Mouse (Mus musculus): Measurements from ENCODE around the gene Ifna1. TPM values are rescaled to one million over a fixed set of nuclear protein-coding genes. Genes with fewer than 3 reads are reported as not detected.
"Not testable (repeated sequence)": the region's sequence is repeated elsewhere in the genome, so short reads cannot be mapped to it uniquely, and the experiment has no call there.

The Ifna1 gene
- polyA plus RNA-seq, 1 experiment from 2014 or later = not detected

DNA sequence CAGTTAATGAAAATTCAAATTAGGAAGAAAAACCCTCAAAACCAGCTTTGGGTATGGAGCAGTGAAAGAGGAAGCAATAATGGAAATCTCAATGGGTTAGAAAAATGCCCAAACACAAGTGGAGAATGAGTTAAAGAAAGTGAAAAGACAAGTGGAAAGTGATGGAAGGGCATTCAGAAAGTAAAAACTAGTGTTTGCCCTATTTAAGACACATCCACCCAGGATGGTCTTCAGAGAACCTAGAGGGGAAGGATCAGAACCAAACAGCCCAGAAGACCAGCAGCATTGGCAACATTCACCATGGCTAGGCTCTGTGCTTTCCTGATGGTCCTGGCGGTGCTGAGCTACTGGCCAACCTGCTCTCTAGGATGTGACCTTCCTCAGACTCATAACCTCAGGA, 14.7 kb upstream of the Ifna1 start, which contains the start of gene Ifna5:
Gene Ifna5 (plus strand): TSS at position 301 of the 400 bp plus-strand sequence.
- not testable (repeated sequence) for H3K27me3 ChIP-seq (ENCODE audit: control insufficient read depth, insufficient read depth, low read length); H3K4me3 ChIP-seq (replicated peaks; ENCODE audit: low read length); H3K4me2 ChIP-seq (ENCODE audit: low read depth, low read length); H3K27ac ChIP-seq (ENCODE audit: low read length); ATAC-seq (ENCODE audit: insufficient read depth, low FRiP score); H3K36me3 ChIP-seq (ENCODE audit: control insufficient read depth, insufficient read depth, low read length); H3K4me1 ChIP-seq (ENCODE audit: control insufficient read depth, insufficient read depth, low read length); H3K9ac ChIP-seq (ENCODE audit: low read length); H3K9me3 ChIP-seq (replicated peaks; ENCODE audit: control insufficient read depth, low read length)
- WGBS = 79% methylated on average over 1 of the region's 1 CpGs

DNA sequence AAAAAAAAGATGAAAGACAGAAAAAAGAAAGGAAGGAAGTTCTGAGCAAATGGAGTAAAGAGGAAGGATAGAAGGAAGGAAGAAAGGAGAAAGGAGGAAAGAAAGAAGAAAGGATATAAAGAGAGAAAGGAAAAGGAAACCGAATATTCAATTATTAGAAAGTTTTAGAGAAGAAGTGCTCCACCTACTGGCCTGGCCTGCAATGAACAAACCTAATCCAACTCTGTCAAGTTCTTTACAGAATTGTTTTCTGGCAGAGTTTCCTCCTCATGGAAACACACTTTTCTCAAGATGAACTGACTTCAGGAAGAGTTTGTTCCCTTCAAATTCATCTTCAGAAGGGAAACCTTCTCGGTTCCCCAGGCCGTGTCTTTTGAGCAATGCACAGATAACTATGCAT, 11.1 kb upstream of the Ifna1 start:
- H3K9ac ChIP-seq (ENCODE audit: low read length) = no peak overlapping the region
- H3K36me3 ChIP-seq (ENCODE audit: control insufficient read depth, insufficient read depth, low read length) = no peaks in the 10 kb centered on the region
- no peak overlapping the region for H3K4me3 ChIP-seq (replicated peaks; ENCODE audit: low read length)
- H3K4me1 ChIP-seq (ENCODE audit: control insufficient read depth, insufficient read depth, low read length) = no peaks in the 10 kb centered on the region
- H3K4me2 ChIP-seq (ENCODE audit: low read depth, low read length) = no peak overlapping the region
- 36% methylated on average over 3 of the region's 3 CpGs for whole genome bisulfite sequencing
- no peaks in the 10 kb centered on the region for H3K9me3 ChIP-seq (replicated peaks; ENCODE audit: control insufficient read depth, low read length)
- H3K27me3 ChIP-seq (ENCODE audit: control insufficient read depth, insufficient read depth, low read length) = no peaks in the 10 kb centered on the region
- H3K27ac ChIP-seq (ENCODE audit: low read length) = no peak overlapping the region
- no peak for ATAC-seq (ENCODE audit: insufficient read depth, low FRiP score)

DNA sequence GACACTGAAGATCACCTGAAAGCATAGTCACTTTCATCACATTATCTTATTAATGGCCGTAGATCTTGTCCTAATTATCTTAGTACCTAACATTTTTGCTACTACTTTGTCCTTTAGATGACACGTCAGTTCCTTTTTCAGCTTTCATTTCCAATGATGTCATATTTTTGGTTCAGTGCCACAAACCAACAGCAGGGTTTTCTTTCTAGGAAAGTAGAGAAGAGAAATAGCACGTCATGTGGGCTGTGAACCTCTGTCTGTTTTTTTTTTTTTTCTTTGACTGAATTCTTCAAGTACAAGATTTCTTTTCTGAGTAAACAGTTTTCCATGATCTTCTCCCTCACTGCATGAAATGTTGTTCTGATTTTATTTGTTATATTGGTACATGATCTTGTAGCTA, 9.8 kb upstream of the Ifna1 start:
- Histone ChIP-seq H3K36me3 (ENCODE audit: control insufficient read depth, insufficient read depth, low read length) (no peaks in the 10 kb centered on the region), H3K9me3 (replicated peaks; ENCODE audit: control insufficient read depth, low read length) (no peaks in the 10 kb centered on the region), H3K27ac (ENCODE audit: low read length) (no peak overlapping the region), H3K27me3 (ENCODE audit: control insufficient read depth, insufficient read depth, low read length) (no peaks in the 10 kb centered on the region), H3K4me2 (ENCODE audit: low read depth, low read length) (no peak overlapping the region), H3K4me3 (replicated peaks; ENCODE audit: low read length) (no peak overlapping the region), H3K9ac (ENCODE audit: low read length) (no peak overlapping the region), H3K4me1 (ENCODE audit: control insufficient read depth, insufficient read depth, low read length) (no peaks in the 10 kb centered on the region)
- no peak for ATAC-seq (ENCODE audit: insufficient read depth, low FRiP score)
- WGBS = 58% methylated on average over 3 of the region's 3 CpGs

DNA sequence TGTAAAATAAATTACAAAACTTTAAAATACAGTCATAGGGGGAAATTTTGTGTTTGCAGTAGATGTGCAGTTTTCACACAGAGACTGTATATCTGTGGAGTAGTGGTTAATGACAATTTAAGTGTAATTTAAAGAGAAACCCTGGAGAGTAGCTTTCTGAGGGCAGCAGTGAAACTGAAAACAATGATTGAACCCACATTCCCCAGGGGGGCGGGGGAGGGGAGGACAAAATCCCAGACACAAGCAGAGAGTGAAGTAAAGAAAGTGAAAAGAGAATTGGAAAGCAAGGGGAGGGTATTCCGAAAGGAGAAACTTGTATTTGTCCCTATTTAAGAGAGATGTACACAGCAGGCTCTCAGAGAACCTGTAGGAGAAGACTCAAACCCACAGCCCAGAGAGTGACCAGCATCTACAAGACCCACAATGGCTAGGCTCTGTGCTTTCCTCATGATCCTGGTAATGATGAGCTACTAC, 8.4 kb upstream of the Ifna1 start, which contains the start of gene Ifna4:
Gene Ifna4 (plus strand): TSS at position 424 of the 474 bp plus-strand sequence.
- Histone ChIP-seq H3K36me3 (ENCODE audit: control insufficient read depth, insufficient read depth, low read length) (no peaks in the 10 kb centered on the region), H3K4me1 (ENCODE audit: control insufficient read depth, insufficient read depth, low read length) (no peaks in the 10 kb centered on the region), H3K27me3 (ENCODE audit: control insufficient read depth, insufficient read depth, low read length) (no peaks in the 10 kb centered on the region), H3K9me3 (replicated peaks; ENCODE audit: control insufficient read depth, low read length) (no peaks in the 10 kb centered on the region), H3K27ac (ENCODE audit: low read length) (no peak within 1 kb of the TSS), H3K4me2 (ENCODE audit: low read depth, low read length) (no peak within 1 kb of the TSS), H3K9ac (ENCODE audit: low read length) (no peak within 1 kb of the TSS), H3K4me3 (replicated peaks; ENCODE audit: low read length) (no peak within 1 kb of the TSS)
- whole genome bisulfite sequencing = 51% methylated on average over 2 of the region's 2 CpGs
- no peak for ATAC-seq (ENCODE audit: insufficient read depth, low FRiP score)

DNA sequence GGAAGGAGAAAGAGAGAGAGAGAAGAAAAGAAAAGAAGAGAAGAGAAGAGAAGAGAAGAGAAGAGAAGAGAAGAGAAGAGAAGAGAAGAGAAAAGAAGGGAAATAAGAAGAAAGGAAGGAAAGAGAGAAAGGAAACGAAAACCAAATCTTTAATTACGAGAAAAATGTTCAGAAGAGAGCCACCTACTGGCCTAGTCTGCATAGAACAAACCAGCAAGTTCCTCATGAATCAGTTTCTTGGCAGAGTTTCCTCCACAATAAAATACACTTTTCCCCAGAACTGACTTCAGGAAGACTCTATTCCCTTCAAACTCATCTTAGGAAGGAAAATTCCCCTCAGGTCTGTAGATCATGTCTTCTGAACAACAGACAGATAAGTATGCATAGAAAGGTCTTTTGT, 4.6 kb upstream of the Ifna1 start:
- no peaks in the 10 kb centered on the region for H3K4me1 ChIP-seq (ENCODE audit: control insufficient read depth, insufficient read depth, low read length)
- no peak overlapping the region for H3K9ac ChIP-seq (ENCODE audit: low read length)
- ATAC-seq (ENCODE audit: insufficient read depth, low FRiP score) = no peak
- no peak overlapping the region for H3K4me2 ChIP-seq (ENCODE audit: low read depth, low read length)
- no peaks in the 10 kb centered on the region for H3K27me3 ChIP-seq (ENCODE audit: control insufficient read depth, insufficient read depth, low read length)
- H3K27ac ChIP-seq (ENCODE audit: low read length) = no peak overlapping the region
- H3K36me3 ChIP-seq (ENCODE audit: control insufficient read depth, insufficient read depth, low read length) = no peaks in the 10 kb centered on the region
- H3K4me3 ChIP-seq (replicated peaks; ENCODE audit: low read length) = no peak overlapping the region
- 31% methylated on average over 2 of the region's 2 CpGs for WGBS
- no peaks in the 10 kb centered on the region for H3K9me3 ChIP-seq (replicated peaks; ENCODE audit: control insufficient read depth, low read length)

DNA sequence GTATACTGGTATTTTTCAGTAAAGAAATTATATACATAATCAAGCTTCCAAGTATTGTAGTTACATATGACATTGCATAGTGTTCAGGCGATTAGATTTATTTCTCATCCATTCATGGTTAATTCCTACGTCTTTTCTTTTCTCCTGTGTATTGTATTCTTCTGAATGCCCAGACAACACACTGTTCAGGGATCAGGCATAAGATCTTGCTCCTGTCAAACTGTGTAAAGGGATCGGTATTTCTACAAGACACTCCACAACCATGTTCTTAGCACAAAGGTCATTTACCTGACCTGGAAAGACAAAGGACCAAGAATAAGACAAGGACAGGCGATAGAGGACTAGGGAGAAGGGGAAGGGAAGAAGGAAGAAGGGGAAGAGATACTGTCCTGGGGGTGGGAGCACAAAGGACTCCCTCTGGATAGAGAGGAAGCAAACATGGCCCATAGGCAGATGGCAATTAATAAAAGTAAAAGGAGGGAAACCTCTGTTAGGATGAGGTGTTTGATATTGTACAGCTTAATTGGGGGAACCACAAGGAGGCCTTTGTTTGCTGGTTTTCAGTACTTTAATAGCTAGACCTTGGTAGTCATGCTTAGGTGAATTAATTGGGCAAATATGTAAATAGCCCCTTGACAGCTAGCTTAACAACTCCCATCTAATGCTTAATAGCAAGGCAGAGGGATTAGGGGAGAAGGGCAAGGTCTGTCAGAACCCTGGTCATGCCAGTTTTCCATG, 1.3 kb downstream of the Ifna1 start:
- Histone ChIP-seq H3K9ac (ENCODE audit: low read length) (no peak overlapping the region), H3K4me3 (replicated peaks; ENCODE audit: low read length) (no peak overlapping the region), H3K27me3 (ENCODE audit: control insufficient read depth, insufficient read depth, low read length) (no peaks in the 10 kb centered on the region), H3K36me3 (ENCODE audit: control insufficient read depth, insufficient read depth, low read length) (no peaks in the 10 kb centered on the region), H3K4me2 (ENCODE audit: low read depth, low read length) (no peak overlapping the region), H3K4me1 (ENCODE audit: control insufficient read depth, insufficient read depth, low read length) (no peaks in the 10 kb centered on the region), H3K27ac (ENCODE audit: low read length) (no peak overlapping the region), H3K9me3 (replicated peaks; ENCODE audit: control insufficient read depth, low read length) (no peaks in the 10 kb centered on the region)
- 61% methylated on average over 4 of the region's 4 CpGs for WGBS
- no peak for ATAC-seq (ENCODE audit: insufficient read depth, low FRiP score)

DNA sequence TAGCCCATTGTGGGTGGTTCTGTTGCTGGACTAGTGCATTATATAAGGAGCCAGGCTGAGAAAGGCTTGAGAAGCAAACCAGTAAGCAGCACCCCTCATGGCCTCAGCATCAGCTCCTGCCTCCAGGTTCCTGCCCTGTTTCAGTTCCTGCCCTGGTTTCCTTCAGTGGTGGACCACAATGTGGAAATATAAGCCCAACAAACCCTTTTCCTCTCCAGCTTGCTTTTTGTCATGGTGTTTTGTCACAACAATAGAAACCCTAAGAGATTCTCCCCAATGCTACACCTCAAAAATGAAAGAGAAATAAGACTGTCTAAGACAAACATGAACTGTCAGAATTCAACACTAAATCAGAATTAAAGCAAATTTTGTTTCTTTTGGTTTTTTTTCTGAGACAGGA, 9.3 kb downstream of the Ifna1 start:
- Histone ChIP-seq H3K9me3 (replicated peaks; ENCODE audit: control insufficient read depth, low read length) (no peaks in the 10 kb centered on the region), H3K9ac (ENCODE audit: low read length) (no peak overlapping the region), H3K27me3 (ENCODE audit: control insufficient read depth, insufficient read depth, low read length) (no peaks in the 10 kb centered on the region), H3K27ac (ENCODE audit: low read length) (no peak overlapping the region), H3K4me1 (ENCODE audit: control insufficient read depth, insufficient read depth, low read length) (no peaks in the 10 kb centered on the region; the same call in 1 of the 2 replicates), H3K4me2 (ENCODE audit: low read depth, low read length) (no peak overlapping the region), H3K36me3 (ENCODE audit: control insufficient read depth, insufficient read depth, low read length) (no peaks in the 10 kb centered on the region), H3K4me3 (replicated peaks; ENCODE audit: low read length) (no peak overlapping the region)
- no peak for ATAC-seq (ENCODE audit: insufficient read depth, low FRiP score)

DNA sequence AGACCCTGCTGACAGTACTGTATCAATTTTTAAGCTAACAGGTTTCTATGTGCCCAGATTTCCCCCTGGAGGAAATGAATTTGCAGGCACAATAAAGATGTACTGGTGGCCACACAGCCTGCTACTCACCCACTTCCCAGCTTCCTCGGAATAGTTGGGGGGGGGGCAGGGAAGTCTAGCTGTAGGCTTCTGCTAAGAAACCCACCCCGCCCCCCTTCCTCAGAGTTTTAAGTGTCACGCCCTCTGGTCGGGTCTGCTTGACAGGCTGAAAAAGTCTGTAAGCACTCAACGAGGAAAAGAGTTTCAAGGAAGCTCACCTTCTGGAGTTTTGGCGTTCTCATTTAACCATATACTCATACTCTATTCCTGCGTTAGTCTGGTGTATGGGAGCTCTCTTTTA, 13.4 kb downstream of the Ifna1 start:
- Histone ChIP-seq H3K9ac (ENCODE audit: low read length) (no peak overlapping the region), H3K4me3 (replicated peaks; ENCODE audit: low read length) (no peak overlapping the region), H3K4me2 (ENCODE audit: low read depth, low read length) (no peak overlapping the region), H3K36me3 (ENCODE audit: control insufficient read depth, insufficient read depth, low read length) (no peaks in the 10 kb centered on the region), H3K27ac (ENCODE audit: low read length) (no peak overlapping the region), H3K27me3 (ENCODE audit: control insufficient read depth, insufficient read depth, low read length) (0 out of 2 replicates have a peak, but pooled peaks cover 3% of the 10 kb centered on the region), H3K4me1 (ENCODE audit: control insufficient read depth, insufficient read depth, low read length) (peaks cover under 1% of the 10 kb centered on the region; the same call in 1 of the 2 replicates), H3K9me3 (replicated peaks; ENCODE audit: control insufficient read depth, low read length) (no peaks in the 10 kb centered on the region)
- no peak for ATAC-seq (ENCODE audit: insufficient read depth, low FRiP score)
- 12% methylated on average over 7 of the region's 7 CpGs for WGBS

DNA sequence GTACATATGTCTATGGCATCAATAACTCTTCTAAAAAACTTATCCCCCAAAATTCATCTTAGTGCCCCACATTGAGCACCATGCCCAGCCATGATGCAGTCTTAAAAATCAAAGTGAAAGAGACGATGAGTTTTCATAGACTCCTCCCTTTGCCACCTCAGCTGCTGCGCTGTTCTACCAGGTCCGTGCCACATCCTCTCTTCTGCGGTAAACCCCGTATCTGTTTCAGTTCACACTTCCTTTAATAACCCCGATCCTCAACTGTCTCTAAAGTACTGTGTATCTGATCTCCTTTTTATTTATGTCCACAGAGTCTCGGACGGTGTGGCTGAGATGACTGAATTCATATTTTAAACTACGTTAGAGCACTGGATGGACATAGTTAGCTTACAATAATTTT, 14.7 kb downstream of the Ifna1 start:
- Histone ChIP-seq H3K36me3 (ENCODE audit: control insufficient read depth, insufficient read depth, low read length) (no peaks in the 10 kb centered on the region), H3K27me3 (ENCODE audit: control insufficient read depth, insufficient read depth, low read length) (0 out of 2 replicates have a peak, but pooled peaks cover 3% of the 10 kb centered on the region), H3K9me3 (replicated peaks; ENCODE audit: control insufficient read depth, low read length) (no peaks in the 10 kb centered on the region), H3K9ac (ENCODE audit: low read length) (no peak overlapping the region), H3K27ac (ENCODE audit: low read length) (no peak overlapping the region), H3K4me3 (replicated peaks; ENCODE audit: low read length) (no peak overlapping the region), H3K4me1 (ENCODE audit: control insufficient read depth, insufficient read depth, low read length) (peaks cover 3% of the 10 kb centered on the region; the same call in 1 of the 2 replicates), H3K4me2 (ENCODE audit: low read depth, low read length) (no peak overlapping the region)
- WGBS = 64% methylated on average over 9 of the region's 9 CpGs
- no peak for ATAC-seq (ENCODE audit: insufficient read depth, low FRiP score)
